Mouse (Mus musculus): ENCODE measurements around the gene Plin4.
"Not testable (repeated sequence)": the region's sequence is repeated elsewhere in the genome, so short reads cannot be mapped to it uniquely, and the experiment has no call there.

The Plin4 gene

DNA sequence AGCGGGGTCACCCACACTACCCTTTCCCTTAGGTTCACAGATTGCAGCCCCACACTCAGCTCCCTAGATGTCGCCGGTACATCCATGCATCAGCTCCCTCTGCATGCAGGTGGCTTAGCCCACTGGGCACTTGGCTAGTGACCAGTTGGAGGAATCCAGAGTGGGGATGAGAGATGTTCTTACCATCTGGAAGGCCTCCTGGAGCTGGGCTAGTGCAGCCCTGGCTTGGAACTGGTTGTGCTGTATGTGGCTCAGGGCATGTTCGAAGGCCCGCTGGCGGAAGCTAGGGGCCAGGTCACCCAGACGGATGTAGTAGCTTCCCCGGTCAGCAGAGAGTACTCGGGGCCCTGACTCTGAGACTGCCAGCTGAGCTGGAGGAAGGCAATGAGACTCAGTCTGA, 6.7 kb downstream of the Plin4 start:
- in situ Hi-C loops (cut with MseI, MboI), result no loop called here

DNA sequence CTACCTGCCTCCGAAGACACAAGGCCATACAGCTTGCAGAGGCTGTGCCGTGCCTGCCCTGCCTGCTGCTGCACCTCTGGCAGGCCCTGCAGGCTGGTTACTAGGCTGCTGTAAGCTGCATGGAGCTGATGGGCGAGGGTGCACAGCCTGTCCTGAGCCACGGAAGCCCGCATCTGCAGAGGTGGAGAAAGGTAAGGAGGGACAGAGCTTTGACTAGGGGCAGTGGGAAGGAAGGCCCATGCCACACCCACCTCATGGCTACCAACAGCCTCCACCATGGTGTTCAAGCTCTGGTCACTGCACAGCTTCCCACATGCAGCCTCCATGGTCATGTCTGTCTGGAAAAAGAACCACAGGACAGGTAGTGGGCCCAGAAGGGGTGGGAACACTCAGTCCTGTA, 7.4 kb downstream of the Plin4 start:
- in situ Hi-C loops (cut with MseI, MboI), result no loop called here

- in situ Hi-C loops (cut with MseI, MboI), result no loop called here
These were observed 8.8 kb downstream of the Plin4 start for GRCm38 (mm10) chr17:56100811-56101210.

GRCm38 (mm10) chr17:56098711-56099572, 10.7 kb downstream of the Plin4 start:
- in situ Hi-C loops (cut with MseI, MboI), result no loop called here

GRCm38 (mm10) chr17:56098180-56098579, 11.4 kb downstream of the Plin4 start:
- in situ Hi-C loops (cut with MseI, MboI), result no loop called here

DNA sequence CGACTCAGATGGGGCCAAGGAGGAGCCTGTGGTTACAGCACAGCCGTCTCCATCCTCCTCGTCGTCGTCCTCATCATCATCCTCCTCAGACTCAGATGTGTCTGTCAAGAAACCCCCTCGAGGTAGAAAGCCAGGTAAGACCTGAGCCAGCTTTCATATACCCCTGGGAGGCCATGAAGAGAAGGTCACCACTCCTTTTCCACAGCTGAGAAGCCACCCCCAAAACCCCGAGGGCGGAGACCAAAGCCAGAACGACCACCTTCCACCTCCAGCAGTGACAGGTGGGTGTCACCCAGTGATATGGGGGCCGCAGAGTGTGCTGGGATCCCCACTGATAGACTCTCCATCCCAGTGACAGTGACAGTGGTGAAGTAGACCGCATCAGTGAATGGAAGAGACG, 12.7 kb downstream of the Plin4 start:
- in situ Hi-C loops (cut with MseI, MboI), result no loop called here

GRCm38 (mm10) chr17:56092794-56093193, 16.8 kb downstream of the Plin4 start:
- in situ Hi-C loops (cut with MseI, MboI), result no loop called here

DNA sequence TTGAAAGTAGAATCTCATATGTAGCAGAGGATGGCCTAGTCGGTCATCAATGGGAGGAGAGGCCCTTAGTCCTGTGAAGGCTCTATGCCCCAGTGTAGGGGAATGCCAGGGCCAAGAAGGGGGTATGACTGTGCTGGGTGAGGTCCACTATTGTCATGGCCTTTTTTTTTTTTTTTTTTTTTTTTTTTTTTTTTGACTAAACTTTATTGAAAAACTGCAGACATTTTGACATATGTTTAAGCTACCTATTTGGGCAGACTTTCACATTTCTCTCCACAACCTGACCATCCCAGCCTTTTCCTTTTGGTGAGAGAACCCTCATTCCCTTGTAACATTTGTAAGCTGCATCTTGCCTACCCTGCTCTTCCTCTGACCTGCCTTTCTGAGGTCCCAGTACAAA, 17.3 kb downstream of the Plin4 start:
- in situ Hi-C loops (cut with MseI, MboI), result no loop called here

DNA sequence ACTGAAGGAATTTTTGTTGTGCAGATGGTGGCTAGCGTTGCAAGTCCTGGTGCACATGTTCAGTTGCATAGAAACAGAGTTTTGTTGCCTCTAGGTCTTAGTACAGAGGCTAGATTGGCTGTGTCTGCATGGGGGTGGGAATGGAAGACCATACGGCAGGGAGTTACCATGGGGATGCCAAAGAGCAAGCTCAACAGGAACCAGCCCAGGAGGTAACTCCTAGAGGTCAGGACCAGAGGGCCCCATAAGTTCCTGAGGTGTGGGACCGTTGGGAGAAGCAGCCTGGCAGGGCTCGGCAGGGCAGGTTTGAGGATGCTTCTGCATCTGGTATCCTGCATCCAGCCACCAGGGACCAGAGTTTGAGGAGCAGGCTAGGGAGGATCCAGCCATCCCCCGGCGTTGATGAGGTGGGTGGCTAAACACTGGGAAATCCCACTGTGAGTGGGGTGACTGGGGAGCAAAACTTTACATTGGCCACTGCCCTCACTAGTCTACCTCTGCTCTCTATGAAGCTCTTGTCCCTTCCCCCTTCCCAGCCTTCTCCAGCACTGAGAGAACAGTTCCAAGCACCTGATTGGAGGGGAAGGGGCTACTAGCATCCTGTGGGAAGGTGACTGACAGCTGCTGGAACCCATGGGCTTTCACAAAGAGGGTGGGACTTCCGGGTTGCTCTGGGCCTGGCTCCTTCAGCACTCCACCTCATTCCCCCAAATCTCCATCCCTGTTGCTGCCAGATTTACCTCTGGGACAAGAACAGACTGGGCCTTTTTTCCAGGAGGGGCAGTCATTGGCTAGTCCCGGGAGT, 28.6 kb downstream of the Plin4 start:
- in situ Hi-C loops (cut with MseI, MboI), result no loop called here

GRCm38 (mm10) chr17:56079921-56080320, 29.7 kb downstream of the Plin4 start:
- in situ Hi-C loops (cut with MseI, MboI), result no loop called here

GRCm38 (mm10) chr17:56078880-56079795, 30.5 kb downstream of the Plin4 start, which contains the start of gene Hdgfl2:
Hdgfl2 (plus strand) TSS chr17:56079634.
- in situ Hi-C loops (cut with MseI, MboI), result no loop called here

GRCm38 (mm10) chr17:56078361-56078760, 31.2 kb downstream of the Plin4 start:
- in situ Hi-C loops (cut with MseI, MboI), result not testable (repeated sequence)

DNA sequence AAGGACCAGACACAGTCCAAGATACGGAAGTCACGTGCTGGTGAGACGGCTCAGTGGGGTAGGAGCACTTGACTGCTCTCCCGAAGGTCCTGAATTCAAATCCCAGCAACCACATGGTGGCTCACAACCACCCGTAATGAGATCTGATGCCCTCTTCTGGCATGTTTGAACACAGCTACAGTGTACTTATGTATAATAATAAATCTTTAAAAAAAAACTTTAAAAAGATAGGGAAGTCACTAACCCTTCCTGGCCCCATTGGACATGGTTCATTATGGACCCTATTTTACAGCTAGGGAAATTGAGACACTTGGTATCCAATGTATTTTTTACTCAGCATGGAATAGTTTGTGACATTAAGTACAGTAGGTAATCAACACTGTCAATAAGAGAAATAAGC, 32.1 kb downstream of the Plin4 start:
- in situ Hi-C loops (cut with MseI, MboI), result no loop called here

DNA sequence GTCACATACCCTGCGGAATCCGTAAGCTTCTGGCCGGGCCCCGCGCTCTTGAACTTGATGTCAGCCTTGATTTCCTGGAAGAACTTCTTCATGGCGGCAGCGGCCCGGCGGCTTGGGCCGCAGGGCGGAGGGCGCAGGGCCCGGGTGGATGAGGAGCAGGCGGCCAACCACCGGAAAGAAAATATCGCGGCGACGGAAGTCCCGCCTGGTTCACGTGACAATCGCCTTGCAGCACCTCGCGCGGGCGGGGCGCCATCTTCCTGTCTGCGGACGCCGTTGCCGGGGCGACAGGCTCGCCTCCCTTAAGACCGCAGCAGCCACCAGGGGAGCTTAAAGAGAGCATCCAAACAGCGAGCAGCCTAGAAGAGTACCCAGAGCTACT, 34.8 kb downstream of the Plin4 start, which contains the start of gene Ubxn6:
Gene Ubxn6 (minus strand): TSS at position 202 of the 382 bp plus-strand sequence.
- in situ Hi-C loops (cut with MseI, MboI), result no loop called here

GRCm38 (mm10) chr17:56074097-56074826, 35.3 kb downstream of the Plin4 start:
- in situ Hi-C loops (cut with MseI, MboI), result no loop called here

- in situ Hi-C loops (cut with MseI, MboI), result no loop called here
These were observed 37.4 kb downstream of the Plin4 start for GRCm38 (mm10) chr17:56072243-56072642.

DNA sequence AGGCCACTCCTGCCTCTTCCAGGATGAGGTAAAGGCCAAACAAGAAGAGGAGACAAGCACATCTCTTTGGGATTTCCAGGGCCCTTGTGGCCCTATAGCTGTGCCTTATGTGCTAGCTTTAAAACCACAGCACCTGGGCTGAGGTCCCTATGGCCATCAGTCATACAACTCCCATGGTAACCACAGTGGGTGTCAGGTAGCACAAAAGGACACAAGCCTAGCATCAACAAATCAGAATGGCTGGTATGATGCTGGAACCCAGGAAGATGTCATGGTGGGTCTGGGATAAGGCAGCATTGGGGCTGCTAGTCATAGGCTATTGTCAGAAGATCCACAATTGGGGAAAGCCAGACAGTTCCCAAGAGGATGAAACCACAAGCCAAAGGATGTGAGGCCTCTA, 38.5 kb downstream of the Plin4 start:
- in situ Hi-C loops (cut with MseI, MboI), result no loop called here

DNA sequence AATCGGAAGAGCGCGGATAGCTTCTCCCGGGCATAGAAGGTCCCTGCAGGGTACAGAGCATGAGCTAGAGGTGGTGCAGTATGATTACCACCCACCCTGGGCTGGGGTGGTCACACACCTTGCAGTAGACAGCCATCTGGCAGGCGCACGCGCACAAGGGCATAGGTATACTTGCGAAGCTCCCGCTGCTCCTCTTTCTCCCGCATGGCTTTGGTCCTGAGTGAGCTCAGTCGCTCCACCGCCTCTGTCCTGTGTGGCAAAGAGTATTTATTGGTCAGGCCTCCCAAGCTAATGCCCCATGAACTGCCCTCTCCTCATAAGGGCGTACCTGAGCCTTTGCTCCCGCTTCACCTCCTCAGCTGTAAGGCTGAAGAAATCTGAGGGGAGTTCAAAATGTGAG, 40.5 kb downstream of the Plin4 start:
- in situ Hi-C loops (cut with MseI, MboI), result no loop called here

DNA sequence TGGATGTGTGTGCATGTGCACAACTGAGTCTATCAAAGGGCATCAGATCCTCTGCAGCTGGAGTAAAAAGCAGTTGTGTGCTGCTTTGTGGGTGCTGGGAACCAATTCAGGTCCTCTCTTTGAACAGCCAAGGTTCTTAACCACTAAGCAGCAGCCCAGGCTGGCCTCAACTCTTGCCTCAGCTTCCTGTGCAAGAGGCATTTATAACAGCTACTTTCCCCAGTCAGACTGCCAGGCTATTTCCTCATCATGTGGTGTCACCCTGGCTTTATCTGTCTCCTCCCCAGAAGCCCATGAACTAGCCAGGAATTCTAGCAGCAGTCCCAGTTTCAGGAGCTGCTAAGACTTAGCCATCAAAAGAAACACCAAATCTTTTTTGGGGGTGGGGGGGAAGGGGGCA, 43.2 kb downstream of the Plin4 start:
- in situ Hi-C loops (cut with MseI, MboI), result no loop called here

- in situ Hi-C loops (cut with MseI, MboI), result not testable (repeated sequence)
These were observed 43.9 kb downstream of the Plin4 start for GRCm38 (mm10) chr17:56065715-56066114.

DNA sequence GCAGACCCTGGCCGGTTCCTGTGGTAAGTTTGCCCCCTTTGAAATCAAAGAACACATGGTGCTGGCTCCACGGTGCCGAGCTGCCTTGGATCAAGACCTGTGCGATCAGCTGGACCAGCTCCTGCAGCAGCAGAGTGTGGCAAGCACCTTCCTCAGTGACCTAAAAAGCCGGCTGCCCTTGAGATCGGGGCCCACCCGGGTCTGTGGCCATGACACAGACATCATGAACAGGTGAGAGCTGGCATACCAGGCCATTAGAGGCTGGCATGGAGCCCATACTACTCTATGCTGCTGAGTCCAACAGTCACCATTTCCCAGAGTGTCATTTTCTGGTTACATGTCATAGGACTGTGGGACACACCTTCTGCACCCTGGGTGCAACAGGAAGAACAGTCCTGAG, 47.5 kb downstream of the Plin4 start:
- in situ Hi-C loops (cut with MseI, MboI), result no loop called here

Measured in mouse trophoblast stem cell (cell line).